Mouse (Mus musculus) brain, embryonic 14.5 days (tissue): ENCODE measurements around the gene Gm13271.
"Not testable (repeated sequence)": the region's sequence is repeated elsewhere in the genome, so short reads cannot be mapped to it uniquely, and the experiment has no call there.

ENCODE experiments used
- CTCF ChIP-seq: fragments of 200-500 bp; IDR thresholded peaks from 2 replicates; pipeline ENCODE4 v1.5.1; 2012; ENCODE audit warnings: inconsistent platforms, mild to moderate bottlenecking, moderate library complexity, borderline replicate concordance; ENCODE audit not compliant: insufficient read depth, insufficient read length; ENCODE audit errors: extremely low read depth
- POLR2A ChIP-seq: fragments of 200-500 bp; IDR thresholded peaks from 2 replicates; pipeline ENCODE4 v1.6.1; 2012; ENCODE audit warnings: mild to moderate bottlenecking, inconsistent platforms, borderline replicate concordance; ENCODE audit not compliant: poor library complexity, insufficient read depth, insufficient read length, severe bottlenecking; ENCODE audit errors: extremely low read depth

- not testable (repeated sequence) for TF ChIP-seq POLR2A, CTCF
Measured at GRCm38 (mm10) chr4:88793936-88794675, 39.4 kb downstream of the Gm13271 start, which contains the start of gene Gm13275.
